Mouse (Mus musculus) gastrocnemius, adult 2 months (tissue): ENCODE results near the gene Abraxas1. TPM values are rescaled to one million over a fixed set of nuclear protein-coding genes. Genes with fewer than 3 reads are reported as not detected.

ENCODE experiments used
- DNase-seq: peaks from one replicate; pipeline ENCODE4 v3.0.0; 2022
- H3K27ac ChIP-seq: fragments of 200-600 bp; 2 replicates; pipeline ENCODE4 v1.8.1; 2022; ENCODE audit warnings: mild to moderate bottlenecking
- H3K4me3 ChIP-seq: fragments of 200-600 bp; 2 replicates; pipeline ENCODE4 v1.8.1; 2022; ENCODE audit warnings: mild to moderate bottlenecking, moderate library complexity
- CTCF ChIP-seq: fragments of 200-600 bp; IDR thresholded peaks from 2 replicates; pipeline ENCODE4 v1.8.1; 2022; ENCODE audit warnings: antibody characterized with exemption, mild to moderate bottlenecking, moderate library complexity
- intact Hi-C: fragments of 180-260 bp; cut with DNase I; formaldehyde crosslinking; loops from one replicate; pipeline ENCODE4 v1.15.1; 2025
- total RNA-seq, 2 experiments: library from RNA; stranded (reverse); gene quantifications; 2 replicates each; pipeline ENCODE4 v1.2.3; 2021

Abraxas1 gene
- total RNA-seq, 2 experiments from 2014 or later = 4.3 to 4.4 TPM

- intact Hi-C loops = no loop called here
- no peak for TF ChIP-seq CTCF
- H3K27ac ChIP-seq = no peak overlapping the region
- no peak overlapping the region for H3K4me3 ChIP-seq
- no peak for DNase-seq
These were observed 2.4 kb downstream of the Abraxas1 start for GRCm38 (mm10) chr5:100818341-100818740.

- Histone ChIP-seq H3K4me3 (peak within 1 kb of the TSS; percentile 79), H3K27ac (peak within 1 kb of the TSS; percentile 82)
- peak; percentile 94 for DNase-seq
- TF ChIP-seq CTCF = no peak
- intact Hi-C loops = loop anchor here (2.0 kb wide), 2 partner anchors 124 to 282 kb away; partner anchors contain the start of gene Coq2
These were observed 22.5 kb downstream of the Abraxas1 start, which contains the start of the genes Helq and Mrps18c for GRCm38 (mm10) chr5:100798165-100798860. Gene Helq, minus strand, starts transcription at chr5:100798598. Gene Mrps18c, plus strand, starts transcription at chr5:100798627.

- TF ChIP-seq CTCF = no peak
- no peak overlapping the region for H3K4me3 ChIP-seq
- intact Hi-C loops = no loop called here
- DNase-seq = no peak
- no peak overlapping the region for H3K27ac ChIP-seq
These were observed 26.7 kb downstream of the Abraxas1 start for GRCm38 (mm10) chr5:100794084-100794483.

- intact Hi-C loops = no loop called here
- Histone ChIP-seq H3K27ac (no peak overlapping the region), H3K4me3 (no peak overlapping the region)
- no peak for TF ChIP-seq CTCF
- no peak for DNase-seq
These were observed 28.5 kb downstream of the Abraxas1 start for GRCm38 (mm10) chr5:100792261-100792660.

- no peak for TF ChIP-seq CTCF
- no peak for DNase-seq
- intact Hi-C loops = no loop called here
- Histone ChIP-seq H3K27ac (no peak overlapping the region), H3K4me3 (no peak overlapping the region)
These were observed 33.2 kb downstream of the Abraxas1 start for GRCm38 (mm10) chr5:100787527-100787926.

- Histone ChIP-seq H3K27ac (no peak overlapping the region), H3K4me3 (no peak overlapping the region)
- intact Hi-C loops = no loop called here
- TF ChIP-seq CTCF = no peak
- no peak for DNase-seq
These were observed 41.8 kb downstream of the Abraxas1 start for GRCm38 (mm10) chr5:100779002-100779401.

- no peak overlapping the region for H3K4me3 ChIP-seq
- no peak for DNase-seq
- intact Hi-C loops = no loop called here
- TF ChIP-seq CTCF = no peak
- no peak overlapping the region for H3K27ac ChIP-seq
These were observed 43.9 kb downstream of the Abraxas1 start for GRCm38 (mm10) chr5:100776900-100777299.

- no peak for TF ChIP-seq CTCF
- H3K4me3 ChIP-seq = no peak overlapping the region
- DNase-seq = no peak
- H3K27ac ChIP-seq = no peak overlapping the region
- intact Hi-C loops = no loop called here
These were observed 44.9 kb downstream of the Abraxas1 start for GRCm38 (mm10) chr5:100775778-100776404.

GRCm38 (mm10) chr5:100771575-100771974, 49.2 kb downstream of the Abraxas1 start:
- TF ChIP-seq CTCF = no peak
- no peak overlapping the region for H3K27ac ChIP-seq
- no peak overlapping the region for H3K4me3 ChIP-seq
- no peak for DNase-seq
- intact Hi-C loops = no loop called here

- H3K4me3 ChIP-seq = no peak overlapping the region
- TF ChIP-seq CTCF = no peak
- no peak overlapping the region for H3K27ac ChIP-seq
- intact Hi-C loops = no loop called here
- DNase-seq = no peak
These were observed 54.7 kb downstream of the Abraxas1 start for GRCm38 (mm10) chr5:100766026-100766425.

GRCm38 (mm10) chr5:100761736-100762135, 59.0 kb downstream of the Abraxas1 start:
- intact Hi-C loops = no loop called here
- H3K4me3 ChIP-seq = no peak overlapping the region
- DNase-seq = no peak
- TF ChIP-seq CTCF = no peak
- H3K27ac ChIP-seq = no peak overlapping the region

- no peak overlapping the region for H3K4me3 ChIP-seq
- no peak overlapping the region for H3K27ac ChIP-seq
- no peak for DNase-seq
- TF ChIP-seq CTCF = no peak
- intact Hi-C loops = no loop called here
These were observed 60.6 kb downstream of the Abraxas1 start for GRCm38 (mm10) chr5:100760049-100760663.

- no peak overlapping the region for H3K4me3 ChIP-seq
- no peak overlapping the region for H3K27ac ChIP-seq
- intact Hi-C loops = no loop called here
- no peak for TF ChIP-seq CTCF
- DNase-seq = no peak
These were observed 62.6 kb downstream of the Abraxas1 start for GRCm38 (mm10) chr5:100758121-100758520.

Other genes starting within 250 kb of the Abraxas1 start
- gene Plac8, start 248.7 kb downstream of the Abraxas1 start, total RNA-seq = not detected
- gene Coq2, start 145.8 kb downstream of the Abraxas1 start, total RNA-seq = 10 to 100 TPM; 72.2 to 74.6 TPM
- gene Hpse, start 101.2 kb downstream of the Abraxas1 start, total RNA-seq = under 1 TPM; 0.20 to 0.45 TPM
- 1 to 10 TPM; 5.1 to 5.3 TPM for gene Helq, start 22.4 kb downstream of the Abraxas1 start, total RNA-seq
- gene Mrps18c, start 22.3 kb downstream of the Abraxas1 start, total RNA-seq = 10 to 100 TPM; 62.6 to 74.4 TPM
- 1 to 10 TPM; 2.7 to 8.2 TPM for gene Gpat3, start 24.7 kb upstream of the Abraxas1 start, total RNA-seq